ENCODE assay signal across 26 mouse cellular contexts in the genomic region with DNA sequence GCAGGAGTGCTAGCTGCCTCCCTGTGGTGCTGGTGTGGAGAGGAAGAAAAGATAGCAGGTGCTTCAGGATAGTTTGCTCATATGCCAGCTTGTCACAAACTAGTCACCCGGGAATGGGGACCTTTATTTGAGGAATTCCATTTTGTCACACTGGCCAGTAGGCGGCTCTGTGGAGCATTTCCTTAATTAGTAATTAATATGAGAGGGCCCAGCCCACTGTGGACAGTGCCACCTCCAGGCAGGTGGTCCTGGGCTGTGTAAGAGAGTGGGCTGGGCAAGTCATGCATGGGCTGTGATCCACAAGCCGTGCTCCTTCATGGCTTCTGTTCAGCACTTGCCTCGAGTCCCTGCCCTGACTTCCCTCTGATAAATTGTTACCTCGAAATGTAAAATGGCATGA. TPM values are rescaled to one million over a fixed set of nuclear protein-coding genes. Genes with fewer than 3 reads are reported as not detected.
"Had no signal": no experiment of that assay in that cellular context is flagged by ENCODE, and none has a peak within 500 bp of the region (broad histone marks: within the 10 kb centered on the region; RNA-seq: fewer than 3 reads in every experiment).

No protein-coding gene starts in this region.

- H3K27me3 ChIP-seq: limb, embryonic 12.5 days; limb, embryonic 15.5 days; midbrain, embryonic 12.5 days; midbrain, embryonic 15.5 days; stomach, embryonic 15.5 days had no signal

- H3K36me3 ChIP-seq: limb, embryonic 12.5 days; limb, embryonic 15.5 days; midbrain, embryonic 12.5 days; midbrain, embryonic 15.5 days; neural tube, embryonic 13.5 days; stomach, embryonic 15.5 days had no signal

- ATAC-seq: liver, postnatal 0 days; midbrain, embryonic 15.5 days had no signal

- H3K4me2 ChIP-seq: limb, embryonic 12.5 days; limb, embryonic 15.5 days; liver, embryonic 11.5 days; lung, embryonic 14.5 days; midbrain, embryonic 12.5 days; midbrain, embryonic 15.5 days; neural tube, embryonic 13.5 days; stomach, embryonic 15.5 days had no signal

- H3K9me3 ChIP-seq: limb, embryonic 15.5 days; midbrain, embryonic 12.5 days; midbrain, embryonic 15.5 days; neural tube, embryonic 13.5 days; stomach, embryonic 15.5 days had no signal

- H3K9ac ChIP-seq: limb, embryonic 12.5 days; limb, embryonic 15.5 days; liver, embryonic 14.5 days; liver, postnatal 0 days; lung, embryonic 14.5 days; midbrain, embryonic 12.5 days; midbrain, embryonic 15.5 days; neural tube, embryonic 13.5 days; stomach, embryonic 15.5 days had no signal

- H3K27ac ChIP-seq: limb, embryonic 12.5 days; limb, embryonic 15.5 days; liver, embryonic 14.5 days; midbrain, embryonic 12.5 days; midbrain, embryonic 15.5 days; neural tube, embryonic 13.5 days; stomach, embryonic 15.5 days had no signal

- H3K4me3 ChIP-seq: limb, embryonic 12.5 days; limb, embryonic 15.5 days; midbrain, embryonic 12.5 days; midbrain, embryonic 15.5 days; myocyte; neural tube, embryonic 13.5 days; stomach, embryonic 15.5 days had no signal

- DNase-seq: kidney, adult 11 months; kidney, adult 8-10 months; kidney, postnatal 25 days; left cerebral cortex, postnatal 4 days; liver, postnatal 0 days; lung, embryonic 14.5 days; lung, postnatal 10 days; lung, postnatal 4 days; right cerebral cortex, adult 18-20 months; right cerebral cortex, postnatal 14 days; right cerebral cortex, postnatal 4 days; spleen, adult 18-20 months; thymus, postnatal 25 days had no signal

RNA-seq across cellular contexts. Expression of a gene that starts 26.7 kb away (rescaled TPM):
- total RNA-seq: megakaryocyte progenitor cell, adult 5-6 weeks; megakaryocyte-erythroid progenitor cell, adult 5-6 weeks; monocyte, adult 5-6 weeks; neutrophil, adult 5-6 weeks had no signal
- polyA plus RNA-seq: liver, embryonic 14.5 days; myocyte had no signal
